Mouse (Mus musculus): ENCODE data around the gene 2510002D24Rik. TPM values are rescaled to one million over a fixed set of nuclear protein-coding genes. Genes with fewer than 3 reads are reported as not detected.
A peak's percentile ranks its signal among the peaks of the same experiment; 100 is the strongest.

The 2510002D24Rik gene
- polyA plus RNA-seq (2015; fragmentation: Nextera tagmentation; extraction: Ambion mirVana) = 18.3 and 25.8 TPM in 2 replicates

GRCm38 (mm10) chr16:18836468-18837208 is at the start of gene 2510002D24Rik, which contains the start of gene Gm28539:
2510002D24Rik (plus strand) TSS chr16:18836578.
Gm28539 (plus strand) TSS chr16:18836584.
- Histone ChIP-seq H3K9me3 (ENCODE audit: control insufficient read depth) (no peaks in the 10 kb centered on the region), H3K4me2 (replicated peaks; ENCODE audit: low read depth) (peak within 1 kb of the TSS; percentile 83), H3K4me1 (replicated peaks; ENCODE audit: control insufficient read depth, insufficient read depth, low read length) (no peaks in the 10 kb centered on the region), H3K4me3 (ENCODE audit: low read depth, low read length) (peak within 1 kb of the TSS; percentile 90), H3K27me3 (replicated peaks; ENCODE audit: control insufficient read depth, insufficient read depth, low read length) (no peaks in the 10 kb centered on the region), H3K27ac (ENCODE audit: low read depth, low read length) (peak within 1 kb of the TSS; percentile 89), H3K9ac (ENCODE audit: low read depth, low read length) (peak within 1 kb of the TSS; percentile 79), H3K36me3 (ENCODE audit: control insufficient read depth, insufficient read depth) (peaks cover 36% of the 10 kb centered on the region)
- no peak for TF ChIP-seq CTCF (IDR thresholded peaks at IDR 0.05; ENCODE audit: low read depth)
- ATAC-seq = peak; percentile 99
- WGBS = under 1% methylated on average over 46 of the region's 46 CpGs

- Histone ChIP-seq H3K4me3 (ENCODE audit: low read depth, low read length) (no peak overlapping the region), H3K27me3 (replicated peaks; ENCODE audit: control insufficient read depth, insufficient read depth, low read length) (no peaks in the 10 kb centered on the region), H3K36me3 (ENCODE audit: control insufficient read depth, insufficient read depth) (peaks cover 17% of the 10 kb centered on the region; the same call in 1 of the 2 replicates), H3K4me1 (replicated peaks; ENCODE audit: control insufficient read depth, insufficient read depth, low read length) (no peaks in the 10 kb centered on the region), H3K9ac (ENCODE audit: low read depth, low read length) (no peak overlapping the region), H3K27ac (ENCODE audit: low read depth, low read length) (no peak overlapping the region), H3K4me2 (replicated peaks; ENCODE audit: low read depth) (no peak overlapping the region), H3K9me3 (ENCODE audit: control insufficient read depth) (no peaks in the 10 kb centered on the region)
- TF ChIP-seq CTCF (IDR thresholded peaks at IDR 0.05; ENCODE audit: low read depth) = no peak
- WGBS = 96% methylated on average over 10 of the region's 10 CpGs
- no peak for ATAC-seq
These were observed 49.7 kb upstream of the 2510002D24Rik start for GRCm38 (mm10) chr16:18786652-18787051.

- 89% methylated on average over 10 of the region's 10 CpGs for WGBS
- no peak overlapping the region for H3K27ac ChIP-seq (ENCODE audit: low read depth, low read length)
- no peak for ATAC-seq
These were observed 47.6 kb upstream of the 2510002D24Rik start for GRCm38 (mm10) chr16:18788627-18789406.

DNA sequence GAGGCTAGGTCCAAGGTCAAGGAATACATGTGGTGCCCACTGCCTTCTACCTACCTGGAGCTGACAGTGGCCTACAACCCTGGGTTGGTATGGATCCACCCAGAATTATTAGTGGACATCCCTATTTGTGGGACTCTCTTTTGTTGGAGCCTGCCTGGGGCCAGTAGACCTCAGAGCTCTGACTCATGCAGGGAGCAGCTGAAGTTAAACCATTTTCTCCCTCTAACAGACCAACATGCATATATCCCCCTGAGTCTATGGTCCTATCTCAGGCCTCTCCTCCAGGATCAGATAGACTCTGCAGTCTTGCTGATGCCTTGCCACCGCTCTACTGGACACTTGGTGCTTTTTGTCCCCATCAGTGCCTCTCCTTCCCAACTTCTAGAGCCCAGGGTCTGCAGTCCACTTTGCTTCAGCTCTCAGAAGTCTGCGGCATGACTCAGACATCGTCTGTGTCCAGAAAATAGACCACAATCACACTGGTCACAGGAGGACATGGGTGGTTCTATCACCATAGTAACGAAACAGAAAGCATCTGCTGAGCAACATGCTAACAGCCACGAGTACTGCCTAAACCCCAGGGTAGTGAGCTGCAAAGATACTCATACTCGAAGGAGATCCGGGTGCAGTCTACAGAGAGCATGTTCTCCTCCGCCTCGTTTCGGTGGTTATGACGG is 41.0 kb upstream of the 2510002D24Rik start:
- WGBS = 89% methylated on average over 11 of the region's 11 CpGs
- no peak for ATAC-seq
- H3K27me3 ChIP-seq (replicated peaks; ENCODE audit: control insufficient read depth, insufficient read depth, low read length) = no peaks in the 10 kb centered on the region

More at GRCm38 (mm10) chr16:18788627-18789406, 47.6 kb upstream of the 2510002D24Rik start:
- peaks cover 22% of the 10 kb centered on the region for H3K36me3 ChIP-seq (ENCODE audit: control insufficient read depth, insufficient read depth)
- H3K27me3 ChIP-seq (replicated peaks; ENCODE audit: control insufficient read depth, insufficient read depth, low read length) = no peaks in the 10 kb centered on the region
- H3K4me3 ChIP-seq (ENCODE audit: low read depth, low read length) = no peak overlapping the region
- H3K9ac ChIP-seq (ENCODE audit: low read depth, low read length) = no peak overlapping the region
- no peaks in the 10 kb centered on the region for H3K9me3 ChIP-seq (ENCODE audit: control insufficient read depth)
- H3K4me2 ChIP-seq (replicated peaks; ENCODE audit: low read depth) = no peak overlapping the region
- no peak for TF ChIP-seq CTCF (IDR thresholded peaks at IDR 0.05; ENCODE audit: low read depth)
- no peaks in the 10 kb centered on the region for H3K4me1 ChIP-seq (replicated peaks; ENCODE audit: control insufficient read depth, insufficient read depth, low read length)

DNA sequence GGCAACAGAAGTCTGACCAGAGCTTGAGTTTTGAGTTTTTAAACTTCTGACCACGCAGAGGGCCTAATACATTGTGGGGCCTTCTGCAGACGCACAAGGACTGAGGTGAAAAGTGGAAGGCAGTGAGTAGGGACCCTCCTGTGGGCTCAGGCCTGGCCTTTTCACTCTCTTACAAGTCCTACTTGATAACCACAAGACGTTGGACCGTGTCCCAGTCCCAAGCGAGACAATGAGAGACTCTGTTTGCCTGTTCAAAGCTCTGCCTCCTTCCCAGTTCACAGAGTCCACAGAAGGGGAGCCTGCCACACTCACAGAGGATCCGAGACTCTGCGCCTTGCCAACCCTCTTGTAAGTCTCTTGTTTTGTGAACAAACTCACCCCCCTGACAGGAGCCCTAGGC is 39.7 kb upstream of the 2510002D24Rik start:
- 86% methylated on average over 7 of the region's 7 CpGs for WGBS
- ATAC-seq = no peak
- Histone ChIP-seq H3K27ac (ENCODE audit: low read depth, low read length) (no peak overlapping the region), H3K4me2 (replicated peaks; ENCODE audit: low read depth) (no peak overlapping the region), H3K27me3 (replicated peaks; ENCODE audit: control insufficient read depth, insufficient read depth, low read length) (no peaks in the 10 kb centered on the region), H3K9me3 (ENCODE audit: control insufficient read depth) (no peaks in the 10 kb centered on the region), H3K4me3 (ENCODE audit: low read depth, low read length) (no peak overlapping the region), H3K36me3 (ENCODE audit: control insufficient read depth, insufficient read depth) (peaks cover 28% of the 10 kb centered on the region), H3K4me1 (replicated peaks; ENCODE audit: control insufficient read depth, insufficient read depth, low read length) (no peaks in the 10 kb centered on the region), H3K9ac (ENCODE audit: low read depth, low read length) (no peak overlapping the region)
- no peak for TF ChIP-seq CTCF (IDR thresholded peaks at IDR 0.05; ENCODE audit: low read depth)

More for the DNA sequence above, 41.0 kb upstream of the 2510002D24Rik start:
- no peaks in the 10 kb centered on the region for H3K9me3 ChIP-seq (ENCODE audit: control insufficient read depth)
- H3K4me3 ChIP-seq (ENCODE audit: low read depth, low read length) = no peak overlapping the region
- no peak overlapping the region for H3K27ac ChIP-seq (ENCODE audit: low read depth, low read length)
- no peak overlapping the region for H3K9ac ChIP-seq (ENCODE audit: low read depth, low read length)
- no peak overlapping the region for H3K4me2 ChIP-seq (replicated peaks; ENCODE audit: low read depth)
- peaks cover 23% of the 10 kb centered on the region; the same call in 1 of the 2 replicates for H3K36me3 ChIP-seq (ENCODE audit: control insufficient read depth, insufficient read depth)
- no peak for TF ChIP-seq CTCF (IDR thresholded peaks at IDR 0.05; ENCODE audit: low read depth)
- no peaks in the 10 kb centered on the region for H3K4me1 ChIP-seq (replicated peaks; ENCODE audit: control insufficient read depth, insufficient read depth, low read length)

DNA sequence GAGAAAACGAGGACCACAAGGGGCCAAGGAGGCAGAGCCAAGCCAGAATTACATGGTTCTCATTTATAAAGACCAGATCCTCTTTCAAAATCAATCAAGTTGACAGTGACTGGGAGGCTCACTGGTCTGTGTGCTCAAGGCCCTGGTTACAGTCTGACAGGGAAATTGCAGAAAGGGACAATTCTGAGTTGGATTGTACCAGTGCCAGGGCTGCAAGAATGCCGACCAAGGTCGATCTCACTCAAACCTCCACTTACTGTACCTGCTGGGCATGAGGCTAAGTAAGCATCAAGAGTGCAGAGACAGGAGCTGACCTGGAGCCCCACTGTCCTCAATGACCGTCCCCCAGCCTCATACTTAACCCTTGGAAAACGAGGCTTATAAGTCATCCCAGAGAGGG is 38.2 kb upstream of the 2510002D24Rik start:
- Histone ChIP-seq H3K9me3 (ENCODE audit: control insufficient read depth) (no peaks in the 10 kb centered on the region), H3K4me1 (replicated peaks; ENCODE audit: control insufficient read depth, insufficient read depth, low read length) (no peaks in the 10 kb centered on the region), H3K4me3 (ENCODE audit: low read depth, low read length) (no peak overlapping the region), H3K4me2 (replicated peaks; ENCODE audit: low read depth) (no peak overlapping the region), H3K27me3 (replicated peaks; ENCODE audit: control insufficient read depth, insufficient read depth, low read length) (no peaks in the 10 kb centered on the region), H3K27ac (ENCODE audit: low read depth, low read length) (no peak overlapping the region), H3K36me3 (ENCODE audit: control insufficient read depth, insufficient read depth) (peaks cover 24% of the 10 kb centered on the region), H3K9ac (ENCODE audit: low read depth, low read length) (no peak overlapping the region)
- WGBS = 90% methylated on average over 5 of the region's 5 CpGs
- no peak for TF ChIP-seq CTCF (IDR thresholded peaks at IDR 0.05; ENCODE audit: low read depth)
- ATAC-seq = no peak

Data from intestine, postnatal 0 days (tissue).